Comparison of ENCODE assay signal across 19 mouse cellular contexts in genomic region chr7:99603875-99604662, GRCm38 (mm10). TPM values are rescaled to one million over a fixed set of nuclear protein-coding genes. Genes with fewer than 3 reads are reported as not detected.
DNase-seq lines count a peak whose midpoint lies in the region; ATAC-seq and TF ChIP-seq lines count a peak whose summit lies in the region.
"Had no signal": no experiment of that assay in that cellular context is flagged by ENCODE, and none has a peak within 500 bp of the region (broad histone marks: within the 10 kb centered on the region; RNA-seq: fewer than 3 reads in every experiment).

No protein-coding gene starts in this region.

- H3K4me3 ChIP-seq in heart, embryonic 10.5 days = no peak overlapping the region
- no peak overlapping the region for H3K4me3 ChIP-seq in liver, embryonic 12.5 days
- no peak overlapping the region for H3K4me3 ChIP-seq in liver, postnatal 0 days (ENCODE audit: low read depth, low read length)
- no peak overlapping the region for H3K4me3 ChIP-seq in liver, embryonic 16.5 days (ENCODE audit: low read depth, low read length)
- H3K4me3 ChIP-seq: embryonic facial prominence, embryonic 13.5 days; hindbrain, embryonic 15.5 days; limb, embryonic 10.5 days; neural tube, embryonic 13.5 days had no signal

- no peaks in the 10 kb centered on the region for H3K27me3 ChIP-seq in heart, embryonic 10.5 days (ENCODE audit: insufficient read depth, poor library complexity, severe bottlenecking)
- H3K27me3 ChIP-seq in liver, embryonic 12.5 days (replicated peaks) = no peaks in the 10 kb centered on the region
- H3K27me3 ChIP-seq in liver, postnatal 0 days (ENCODE audit: insufficient read depth, low read length) = no peaks in the 10 kb centered on the region
- H3K27me3 ChIP-seq in liver, embryonic 16.5 days (ENCODE audit: control insufficient read depth, insufficient read depth, low read depth, low read length) = no peaks in the 10 kb centered on the region
- H3K27me3 ChIP-seq: embryonic facial prominence, embryonic 13.5 days; hindbrain, embryonic 15.5 days; neural tube, embryonic 13.5 days had no signal

- no peak overlapping the region for H3K4me2 ChIP-seq in liver, embryonic 12.5 days
- no peak overlapping the region for H3K4me2 ChIP-seq in liver, postnatal 0 days (ENCODE audit: low read depth, low read length)
- no peak overlapping the region for H3K4me2 ChIP-seq in liver, embryonic 16.5 days (ENCODE audit: low read depth, low read length)
- H3K4me2 ChIP-seq: embryonic facial prominence, embryonic 13.5 days; heart, embryonic 11.5 days; hindbrain, embryonic 15.5 days; neural tube, embryonic 13.5 days had no signal

- peak; percentile 88 for DNase-seq in heart, adult 11 months
- DNase-seq in heart, embryonic 10.5 days (ENCODE audit: low spot score) = no peak
- no peak for DNase-seq in liver, postnatal 0 days
- DNase-seq in thymus, postnatal 4 days = peak; percentile 56
- DNase-seq in urinary bladder, postnatal 36 days (ENCODE audit: low spot score in 2 of 2) = no peak
- DNase-seq: B cell, adult 2 months; cerebellum, adult 9-11 months; gastrocnemius, postnatal 36 days; heart, postnatal 14 days; kidney, adult 18-20 months; kidney, postnatal 25 days; lung, adult 18-20 months had no signal

- 85% methylated on average over 8 of the region's 8 CpGs for WGBS in heart, embryonic 10.5 days
- 79% methylated on average over 8 of the region's 8 CpGs for WGBS in liver, embryonic 12.5 days (ENCODE audit: insufficient replicate concordance)
- WGBS in liver, postnatal 0 days (ENCODE audit: insufficient replicate concordance) = 78% methylated on average over 8 of the region's 8 CpGs
- WGBS in liver, embryonic 16.5 days (ENCODE audit: insufficient replicate concordance) = 76% methylated on average over 8 of the region's 8 CpGs

- TF ChIP-seq CTCF in liver, postnatal 0 days (IDR thresholded peaks at IDR 0.05; ENCODE audit: low read depth) = no peak

- H3K27ac ChIP-seq in heart, embryonic 10.5 days = no peak overlapping the region
- H3K27ac ChIP-seq in liver, embryonic 12.5 days = peak overlapping the region; percentile 54
- no peak overlapping the region for H3K27ac ChIP-seq in liver, postnatal 0 days (ENCODE audit: low read depth)
- peak overlapping the region; percentile 20; the same call in 1 of the 2 replicates for H3K27ac ChIP-seq in liver, embryonic 16.5 days (ENCODE audit: low read length)
- H3K27ac ChIP-seq: embryonic facial prominence, embryonic 13.5 days; hindbrain, embryonic 15.5 days; limb, embryonic 10.5 days; neural tube, embryonic 13.5 days had no signal

- no peaks in the 10 kb centered on the region for H3K4me1 ChIP-seq in heart, embryonic 10.5 days
- H3K4me1 ChIP-seq in liver, embryonic 12.5 days = peaks cover 34% of the 10 kb centered on the region
- no peaks in the 10 kb centered on the region for H3K4me1 ChIP-seq in liver, postnatal 0 days (ENCODE audit: insufficient read depth)
- peaks cover 2% of the 10 kb centered on the region; the same call in 1 of the 2 replicates for H3K4me1 ChIP-seq in liver, embryonic 16.5 days (ENCODE audit: control insufficient read depth, low read depth, low read length)
- H3K4me1 ChIP-seq: embryonic facial prominence, embryonic 13.5 days; hindbrain, embryonic 15.5 days; neural tube, embryonic 13.5 days had no signal

- peaks cover 32% of the 10 kb centered on the region for H3K36me3 ChIP-seq in heart, embryonic 10.5 days
- H3K36me3 ChIP-seq in liver, embryonic 12.5 days = peaks cover 70% of the 10 kb centered on the region
- H3K36me3 ChIP-seq in liver, postnatal 0 days (replicated peaks; ENCODE audit: insufficient read depth, low read length) = peaks cover 56% of the 10 kb centered on the region
- H3K36me3 ChIP-seq in liver, embryonic 16.5 days (ENCODE audit: control insufficient read depth, insufficient read depth) = peaks cover 56% of the 10 kb centered on the region

- ATAC-seq in liver, embryonic 12.5 days = no peak
- ATAC-seq in liver, postnatal 0 days = no peak
- no peak for ATAC-seq in liver, embryonic 16.5 days (ENCODE audit: low read depth)

- H3K9ac ChIP-seq in liver, embryonic 12.5 days = no peak overlapping the region
- no peak overlapping the region for H3K9ac ChIP-seq in liver, postnatal 0 days (replicated peaks)
- H3K9ac ChIP-seq in liver, embryonic 16.5 days (ENCODE audit: low read depth, low read length) = no peak overlapping the region
- H3K9ac ChIP-seq: embryonic facial prominence, embryonic 13.5 days; hindbrain, embryonic 15.5 days; neural tube, embryonic 13.5 days had no signal

- no peaks in the 10 kb centered on the region for H3K9me3 ChIP-seq in heart, embryonic 10.5 days
- no peaks in the 10 kb centered on the region for H3K9me3 ChIP-seq in liver, embryonic 12.5 days (replicated peaks)
- H3K9me3 ChIP-seq in liver, postnatal 0 days (ENCODE audit: low read length) = no peaks in the 10 kb centered on the region
- H3K9me3 ChIP-seq in liver, embryonic 16.5 days (replicated peaks; ENCODE audit: control insufficient read depth, low read length) = no peaks in the 10 kb centered on the region
- H3K9me3 ChIP-seq: embryonic facial prominence, embryonic 13.5 days; hindbrain, embryonic 15.5 days; limb, embryonic 10.5 days; neural tube, embryonic 13.5 days had no signal

- TF ChIP-seq EP300 in liver, postnatal 0 days (IDR thresholded peaks at IDR 0.05; ENCODE audit: low read depth) = no peak

RNA-seq across cellular contexts. Expression of gene Tpbgl, which starts 22.8 kb away (rescaled TPM):
- polyA plus RNA-seq in heart, embryonic 10.5 days (2016; fragmentation: Nextera tagmentation; extraction: Ambion mirVana) = 0.89 and 1.2 TPM in 2 replicates
- polyA plus RNA-seq in liver, embryonic 12.5 days (2016; fragmentation: Nextera tagmentation; extraction: Ambion mirVana) = 0.31 and 0.42 TPM in 2 replicates
- 0.55 and 0.66 TPM in 2 replicates for polyA plus RNA-seq in liver, postnatal 0 days (2015; fragmentation: Nextera tagmentation; extraction: Ambion mirVana)
- polyA plus RNA-seq in liver, embryonic 16.5 days (2015; fragmentation: Nextera tagmentation; extraction: Ambion mirVana) = 0.39 and 0.47 TPM in 2 replicates
- polyA plus RNA-seq: limb, embryonic 10.5 days had no signal

Comparison
In these comparisons a context has a peak if more than half of its experiments do, and no peak if none do; other contexts are left out.
1. DNase-seq: peak in heart, adult 11 months (single experiment) and thymus, postnatal 4 days (single experiment); none in heart, embryonic 10.5 days (single experiment), liver, postnatal 0 days (single experiment) and urinary bladder, postnatal 36 days (0 of 2).
2. H3K27ac ChIP-seq: peak in liver, embryonic 12.5 days (single experiment) and liver, embryonic 16.5 days (single experiment); none in heart, embryonic 10.5 days (single experiment) and liver, postnatal 0 days (single experiment).